8 mouse cellular contexts compared by ENCODE assay signal in the genomic region with DNA sequence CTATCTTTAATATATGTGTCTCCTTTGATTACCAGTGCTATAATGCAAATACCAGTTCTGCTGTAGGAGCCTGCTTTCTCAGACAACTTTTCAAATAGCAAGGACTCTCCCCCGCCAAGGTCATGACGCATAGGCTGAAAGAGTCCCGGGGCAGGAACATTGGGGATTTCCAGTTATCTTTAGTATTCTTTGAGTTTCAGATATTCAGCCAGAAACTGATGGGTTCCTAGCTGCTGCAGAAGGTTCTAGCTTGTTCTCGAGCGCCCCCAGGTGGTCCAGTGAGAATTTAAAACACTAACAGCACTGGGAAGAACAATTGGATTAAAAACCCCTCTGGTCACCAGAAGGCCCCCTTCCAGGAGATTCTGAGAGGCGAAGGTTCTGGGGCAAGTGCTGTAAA. TPM values are rescaled to one million over a fixed set of nuclear protein-coding genes. Genes with fewer than 3 reads are reported as not detected.
DNase-seq lines count a peak whose midpoint lies in the region; ATAC-seq lines count a peak whose summit lies in the region.

No protein-coding gene starts in this region.

- no peak overlapping the region for H3K27ac ChIP-seq in forebrain, embryonic 10.5 days
- no peak overlapping the region for H3K27ac ChIP-seq in forebrain, embryonic 15.5 days (replicated peaks)

- no peaks in the 10 kb centered on the region for H3K27me3 ChIP-seq in forebrain, embryonic 10.5 days (ENCODE audit: poor library complexity, severe bottlenecking)
- no peaks in the 10 kb centered on the region for H3K27me3 ChIP-seq in forebrain, embryonic 15.5 days

- ATAC-seq in forebrain, embryonic 15.5 days (replicated peaks) = no peak
- ATAC-seq in common myeloid progenitor, adult 5-6 weeks (replicated peaks; ENCODE audit: low read depth, poor library complexity, severe bottlenecking) = peak; percentile 66

- H3K9ac ChIP-seq in forebrain, embryonic 15.5 days (replicated peaks) = no peak overlapping the region

- no peak overlapping the region for H3K4me2 ChIP-seq in forebrain, embryonic 15.5 days (replicated peaks)

- no peak overlapping the region for H3K4me3 ChIP-seq in forebrain, embryonic 10.5 days
- H3K4me3 ChIP-seq in forebrain, embryonic 15.5 days = no peak overlapping the region

- H3K4me1 ChIP-seq in forebrain, embryonic 10.5 days = peaks cover 6% of the 10 kb centered on the region
- H3K4me1 ChIP-seq in forebrain, embryonic 15.5 days = no peaks in the 10 kb centered on the region

- WGBS in forebrain, embryonic 10.5 days = 47% methylated on average over 6 of the region's 6 CpGs
- 39% methylated on average over 6 of the region's 6 CpGs for WGBS in forebrain, embryonic 15.5 days

- peaks cover 74% of the 10 kb centered on the region for H3K36me3 ChIP-seq in forebrain, embryonic 10.5 days (replicated peaks)
- H3K36me3 ChIP-seq in forebrain, embryonic 15.5 days = peaks cover 7% of the 10 kb centered on the region; the same call in 1 of the 2 replicates

- no peaks in the 10 kb centered on the region for H3K9me3 ChIP-seq in forebrain, embryonic 10.5 days
- no peaks in the 10 kb centered on the region for H3K9me3 ChIP-seq in forebrain, embryonic 15.5 days

- DNase-seq in forebrain, embryonic 10.5 days (ENCODE audit: extremely low spot score, low spot score) = peak; percentile 62
- DNase-seq in urinary bladder, adult 2 months (ENCODE audit: low spot score) = peak; percentile 37
- DNase-seq in urinary bladder, postnatal 10 days (ENCODE audit: low spot score) = no peak
- DNase-seq in induced T-regulatory cell, adult 2 months (ENCODE audit: low read depth) = peak; percentile 84
- DNase-seq in lung, adult 18-20 months = peak; percentile 33 to 41
- DNase-seq in skeletal muscle tissue, adult 2 months (ENCODE audit: low read depth, low spot score) = peak; percentile 9

RNA-seq across cellular contexts. Expression of a gene that starts 35.2 kb away (rescaled TPM):
- polyA plus RNA-seq in forebrain, embryonic 10.5 days (2016; fragmentation: Nextera tagmentation; extraction: Ambion mirVana) = 50.4 and 58.7 TPM in 2 replicates
- 22.0 and 22.9 TPM in 2 replicates for polyA plus RNA-seq in forebrain, embryonic 15.5 days (2015; fragmentation: Nextera tagmentation; extraction: Ambion mirVana)
- polyA plus RNA-seq in urinary bladder, adult 2 months (2012; rRNA removed) = 26.4 and 28.3 TPM in 2 replicates
- 47.9 and 72.0 TPM in 2 replicates for total RNA-seq in common myeloid progenitor, adult 5-6 weeks (2017)
